Mouse (Mus musculus) cerebellum, adult (tissue): ENCODE data around the gene Fubp3.

ENCODE experiments used
- ATAC-seq: cut with Nextera tagmentation; 2 replicates; pipeline ENCODE4 v1.9.2; 2017; ENCODE audit warnings: mild to moderate bottlenecking, moderate library complexity, mixed read lengths; ENCODE audit not compliant: insufficient number of reproducible peaks, low FRiP score, low TSS enrichment

Fubp3 gene

DNA sequence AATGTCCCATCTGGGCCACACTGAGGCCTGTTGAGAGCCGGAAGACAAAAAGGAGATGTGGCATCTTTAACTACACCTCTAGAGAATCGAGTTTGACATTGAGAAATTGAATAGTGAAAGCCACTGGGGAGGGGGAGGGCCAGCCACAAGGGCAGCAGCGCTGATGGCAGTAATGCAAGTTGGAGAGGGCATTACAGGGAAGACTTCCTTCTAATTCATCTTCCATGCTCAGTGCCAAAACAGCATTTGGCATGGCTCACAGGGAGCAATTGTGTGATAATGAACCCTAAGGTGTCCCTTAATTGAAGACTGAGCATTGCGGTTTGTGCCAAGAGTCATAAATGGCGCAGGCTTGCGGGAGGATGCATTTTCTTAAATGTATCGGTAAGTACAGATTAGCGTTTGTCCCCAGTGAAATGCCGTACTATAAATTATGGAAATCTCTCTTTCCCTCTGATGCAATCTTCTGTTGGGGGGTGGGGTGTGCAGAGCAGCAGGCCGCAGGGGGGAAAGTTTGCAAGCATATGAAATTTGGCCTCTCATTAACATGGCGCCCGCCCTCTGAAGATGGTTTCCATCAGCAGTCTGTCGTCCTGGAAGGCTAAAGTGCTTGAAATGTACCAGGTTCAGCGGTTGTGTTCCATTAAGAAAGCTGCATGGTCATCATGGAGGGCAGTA lies 46.2 kb downstream of the Fubp3 start:
- ATAC-seq, result no peak

DNA sequence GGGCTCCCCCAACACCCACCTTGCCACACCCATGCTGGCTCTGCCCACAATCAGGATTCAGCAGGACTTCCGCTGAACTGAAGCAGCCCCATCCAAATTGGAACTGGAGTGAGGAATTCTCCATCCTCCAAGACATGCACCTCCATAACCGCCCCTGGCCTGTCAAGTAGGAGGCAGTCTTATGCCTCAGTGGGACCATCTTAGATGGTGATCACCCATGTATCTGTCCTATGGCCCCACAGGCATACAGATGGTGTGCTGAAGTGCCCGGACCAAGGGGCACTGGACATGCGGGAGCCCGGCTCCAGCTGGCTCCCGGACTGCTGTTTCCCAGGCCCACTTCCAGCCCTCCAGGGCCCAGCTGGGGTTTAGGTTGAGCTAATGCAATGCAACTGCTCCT lies 46.8 kb downstream of the Fubp3 start:
- no peak for ATAC-seq

DNA sequence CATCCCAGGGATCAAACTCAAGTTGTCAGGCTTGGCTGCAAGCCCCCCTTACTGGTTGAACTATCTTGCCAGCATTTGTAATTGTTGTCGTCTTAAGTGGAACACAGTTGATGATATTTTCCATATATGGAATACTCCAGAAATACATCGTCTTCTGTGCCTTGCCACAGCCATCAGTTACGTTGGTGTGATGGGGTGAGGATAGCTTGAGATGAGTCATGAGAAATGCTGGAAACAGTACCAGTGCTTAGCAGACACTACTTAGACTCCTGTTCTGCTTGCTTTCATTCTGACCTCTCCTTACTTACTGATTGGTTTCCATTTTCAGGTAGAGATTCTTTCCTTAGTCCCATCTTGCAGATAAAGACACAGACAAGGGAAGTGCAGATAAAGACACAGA lies 61.1 kb downstream of the Fubp3 start:
- ATAC-seq, result no peak

DNA sequence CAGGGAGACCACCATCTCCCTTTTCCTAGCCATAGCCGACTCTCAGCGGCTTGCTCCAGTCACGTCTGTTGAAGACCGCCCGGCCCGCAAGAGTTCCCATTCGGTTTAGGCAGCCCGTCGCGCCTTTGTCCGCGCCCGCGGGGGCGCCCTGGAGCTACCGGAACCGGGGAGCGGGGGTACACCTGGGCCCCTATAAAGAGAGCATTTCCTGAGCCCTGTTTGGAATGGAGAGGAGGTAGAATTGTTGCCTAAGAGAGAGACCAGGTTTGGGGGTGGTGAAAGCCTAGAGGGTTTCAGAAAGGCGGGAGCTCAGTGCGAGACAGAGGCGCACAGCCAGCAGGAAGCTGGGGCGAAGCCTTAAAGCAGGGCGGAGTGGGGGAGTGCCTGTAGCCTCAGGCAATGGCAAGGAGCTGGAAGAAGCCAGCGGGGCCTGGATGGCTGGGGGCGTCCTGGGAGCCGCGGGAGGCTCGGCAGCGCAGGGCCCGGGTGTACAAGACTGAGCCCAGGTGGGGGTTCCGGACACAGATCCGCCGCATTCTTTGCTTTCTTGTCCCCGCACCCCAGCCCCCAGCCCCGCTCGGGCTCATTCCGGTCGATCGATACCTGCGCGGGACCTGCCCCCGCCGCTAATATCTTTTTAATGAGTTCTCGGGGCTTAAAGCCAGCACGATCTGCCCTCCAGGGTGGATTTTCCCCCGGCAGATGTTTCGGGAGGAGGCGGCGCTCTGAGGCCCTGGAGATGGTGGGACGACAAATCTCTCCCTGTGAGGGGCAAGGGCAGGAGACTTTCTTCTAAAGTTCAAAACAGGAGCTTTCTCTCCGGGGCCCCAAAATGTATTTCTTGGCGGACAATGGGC lies 63.1 kb downstream of the Fubp3 start:
- ATAC-seq, result no peak

DNA sequence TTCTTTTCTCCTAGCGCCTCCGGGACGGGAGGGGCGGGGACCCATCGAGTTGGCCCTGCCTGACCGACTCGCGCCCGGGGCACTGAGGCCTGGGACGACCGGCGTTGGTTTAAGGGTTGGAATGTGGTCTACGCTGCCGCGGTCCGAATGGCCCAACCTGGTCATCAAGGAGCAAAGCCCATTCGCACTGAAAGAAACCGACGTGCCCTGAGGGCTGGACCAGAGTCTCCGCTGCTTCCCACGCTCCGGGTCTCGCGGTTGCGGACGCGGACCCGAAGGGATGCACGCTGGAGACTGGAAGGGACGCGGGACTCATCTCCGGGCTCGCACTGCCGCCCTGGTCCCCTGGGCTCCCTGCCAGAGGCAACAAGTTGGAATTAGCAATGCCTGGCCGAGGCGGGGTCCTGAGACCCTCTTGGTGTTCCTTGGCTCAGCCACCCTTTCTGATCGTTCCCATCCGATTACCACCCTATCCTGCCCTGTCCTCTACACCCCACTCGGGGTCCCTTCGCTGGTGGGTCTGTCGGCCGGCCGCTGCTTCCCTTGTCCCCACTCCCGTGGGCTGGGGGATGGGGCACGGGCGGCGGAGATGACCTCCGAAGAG lies 63.8 kb downstream of the Fubp3 start:
- ATAC-seq, result no peak

DNA sequence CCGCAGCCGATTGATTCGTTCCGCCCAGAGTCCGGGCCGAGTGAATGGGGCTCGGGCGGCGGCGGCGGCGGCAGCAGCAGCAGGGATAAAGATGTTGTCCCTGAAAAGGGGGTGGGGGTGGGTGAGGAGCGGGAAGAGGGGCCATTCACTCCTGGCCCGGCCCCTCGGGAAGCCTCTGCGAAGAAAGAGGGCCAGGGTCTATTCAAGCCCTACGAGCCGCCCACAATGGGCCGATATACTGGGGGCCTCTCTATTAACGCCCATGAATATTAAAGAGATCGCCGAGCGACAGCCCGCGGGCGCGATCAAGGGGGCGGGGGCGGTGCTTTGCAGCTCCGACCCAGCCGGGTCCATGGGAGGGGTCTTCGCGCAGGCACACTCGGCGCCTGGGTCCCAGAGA lies 64.3 kb downstream of the Fubp3 start:
- ATAC-seq, result no peak

DNA sequence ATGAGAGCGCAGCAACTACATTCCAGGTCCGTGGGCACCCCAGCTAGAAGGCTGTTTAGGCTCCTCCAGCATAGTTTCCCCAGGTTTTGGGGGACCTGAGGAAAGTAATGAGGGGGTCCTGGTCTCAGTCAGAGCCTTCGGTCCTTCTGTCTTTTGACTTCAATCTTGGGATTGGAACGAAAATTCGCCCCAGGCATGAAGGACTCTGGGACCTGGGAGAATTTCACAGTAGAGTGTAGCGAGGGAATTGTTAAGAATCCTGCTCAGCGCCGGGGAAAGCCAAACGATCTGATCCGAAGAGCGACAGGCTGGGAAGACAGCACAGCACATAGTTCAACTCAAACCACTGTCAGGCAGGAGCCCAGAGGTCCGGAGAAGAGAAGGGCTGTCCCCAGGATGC lies 64.9 kb downstream of the Fubp3 start:
- ATAC-seq, result no peak

DNA sequence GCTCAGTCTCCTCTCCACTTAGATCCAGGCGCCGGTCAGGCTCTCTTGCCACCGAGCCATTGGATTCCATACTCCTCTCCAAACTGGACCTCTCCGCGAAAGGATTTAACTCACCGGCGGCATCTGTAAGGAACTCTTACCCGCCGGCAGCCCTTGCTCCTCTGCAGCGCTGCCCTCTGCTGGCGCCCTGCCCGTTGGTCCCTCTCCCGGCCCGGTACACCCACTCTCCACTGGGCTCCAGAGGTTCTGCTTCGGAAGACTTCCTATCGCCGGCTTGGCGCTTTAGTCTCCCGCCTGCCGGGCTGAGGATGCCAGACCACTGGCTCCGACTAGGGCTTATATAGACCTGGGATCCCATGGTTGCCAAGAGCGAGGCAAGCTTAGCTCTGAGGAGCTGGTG lies 65.4 kb downstream of the Fubp3 start:
- no peak for ATAC-seq

DNA sequence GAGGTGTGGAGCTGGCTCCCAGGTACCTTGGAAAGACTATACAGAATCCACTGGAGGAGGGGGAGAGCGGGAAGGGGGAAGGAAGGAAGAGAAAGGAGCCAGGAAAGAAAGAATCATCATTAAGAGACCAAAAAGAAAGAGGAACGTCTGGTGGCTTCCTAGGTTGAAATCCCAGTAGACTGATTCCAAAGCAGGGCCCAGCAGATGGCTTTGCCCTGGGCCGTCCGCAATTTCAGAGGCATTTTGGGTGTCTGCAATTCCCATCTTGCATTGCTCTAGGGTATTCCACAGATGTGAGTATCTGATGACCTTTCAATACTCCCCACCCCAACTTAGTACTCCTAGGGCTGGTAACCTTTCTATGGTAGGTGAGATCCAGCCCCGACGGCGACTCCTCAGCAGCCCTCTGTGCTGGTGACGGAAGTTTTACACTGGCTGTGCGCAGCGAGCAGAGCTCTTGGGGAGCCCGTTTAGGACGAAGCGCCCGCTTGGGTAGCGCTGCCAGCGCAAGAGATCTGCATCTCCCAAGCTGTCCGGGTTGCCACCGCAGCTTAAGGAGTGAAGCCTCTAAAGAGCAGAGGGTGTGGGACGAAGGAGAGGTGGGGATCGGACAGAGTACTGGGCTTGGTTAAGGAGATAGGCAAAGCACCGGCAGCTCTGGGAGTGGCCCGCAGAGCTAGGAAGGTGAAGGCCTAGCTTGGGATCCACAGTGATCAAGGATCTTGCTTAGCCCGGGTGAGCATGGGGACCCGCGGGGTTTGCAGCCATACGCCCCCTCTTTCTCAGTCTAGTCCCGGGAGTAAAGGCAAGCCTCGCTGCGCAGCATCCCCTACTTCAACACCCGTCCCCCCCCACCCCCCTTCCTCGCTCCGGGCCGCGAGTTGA lies 66.4 kb downstream of the Fubp3 start:
- no peak for ATAC-seq

DNA sequence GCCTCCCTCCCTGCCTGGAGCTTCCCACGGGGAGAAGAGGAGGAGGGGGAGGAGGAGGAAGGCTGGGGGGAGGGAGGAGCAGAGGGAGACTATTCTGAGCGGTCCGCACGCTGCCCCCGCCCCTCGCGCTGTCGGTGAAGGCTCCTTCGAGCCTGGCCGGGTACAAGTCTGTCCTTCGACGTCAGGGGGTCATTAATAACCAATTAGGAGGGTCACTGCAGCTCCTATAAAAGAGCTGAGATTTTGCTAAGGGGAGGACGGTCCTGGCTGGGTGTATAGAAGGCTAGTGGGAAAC lies 67.0 kb downstream of the Fubp3 start:
- ATAC-seq, result no peak

DNA sequence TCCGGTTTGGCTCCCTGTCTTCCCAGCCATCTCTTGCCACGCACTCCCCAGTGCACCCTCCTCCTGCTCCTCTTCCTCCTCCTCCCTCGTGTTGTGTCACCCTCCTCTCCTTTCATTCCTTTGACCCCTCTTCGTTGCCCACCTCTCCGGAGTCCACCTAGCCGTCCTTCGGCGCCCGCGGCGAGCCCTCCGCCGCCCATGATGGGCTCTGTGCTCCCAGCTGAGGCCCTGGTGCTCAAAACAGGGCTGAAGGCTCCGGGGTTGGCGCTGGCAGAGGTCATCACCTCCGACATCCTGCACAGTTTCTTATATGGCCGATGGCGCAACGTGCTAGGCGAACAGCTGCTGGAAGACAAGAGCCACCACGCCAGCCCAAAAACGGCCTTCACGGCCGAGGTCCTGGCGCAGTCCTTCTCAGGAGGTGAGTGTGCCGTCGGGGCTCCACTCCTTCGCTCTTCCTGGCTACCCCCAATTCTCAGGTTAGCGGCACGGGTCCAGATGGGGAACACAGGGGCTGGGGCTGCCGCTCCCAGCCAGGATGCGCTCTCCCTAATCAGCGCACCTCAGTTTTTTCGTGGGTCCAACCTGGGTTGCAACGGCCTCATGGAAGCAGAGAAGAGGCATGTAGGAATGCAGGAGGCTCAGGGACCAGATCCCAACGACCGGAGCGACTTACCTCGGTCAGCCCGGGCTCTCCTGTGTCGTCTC lies 67.6 kb downstream of the Fubp3 start, which contains the start of gene Prdm12:
Gene Prdm12, plus strand, starts transcription at position 137 of the 708 bp plus-strand sequence.
- no peak for ATAC-seq

DNA sequence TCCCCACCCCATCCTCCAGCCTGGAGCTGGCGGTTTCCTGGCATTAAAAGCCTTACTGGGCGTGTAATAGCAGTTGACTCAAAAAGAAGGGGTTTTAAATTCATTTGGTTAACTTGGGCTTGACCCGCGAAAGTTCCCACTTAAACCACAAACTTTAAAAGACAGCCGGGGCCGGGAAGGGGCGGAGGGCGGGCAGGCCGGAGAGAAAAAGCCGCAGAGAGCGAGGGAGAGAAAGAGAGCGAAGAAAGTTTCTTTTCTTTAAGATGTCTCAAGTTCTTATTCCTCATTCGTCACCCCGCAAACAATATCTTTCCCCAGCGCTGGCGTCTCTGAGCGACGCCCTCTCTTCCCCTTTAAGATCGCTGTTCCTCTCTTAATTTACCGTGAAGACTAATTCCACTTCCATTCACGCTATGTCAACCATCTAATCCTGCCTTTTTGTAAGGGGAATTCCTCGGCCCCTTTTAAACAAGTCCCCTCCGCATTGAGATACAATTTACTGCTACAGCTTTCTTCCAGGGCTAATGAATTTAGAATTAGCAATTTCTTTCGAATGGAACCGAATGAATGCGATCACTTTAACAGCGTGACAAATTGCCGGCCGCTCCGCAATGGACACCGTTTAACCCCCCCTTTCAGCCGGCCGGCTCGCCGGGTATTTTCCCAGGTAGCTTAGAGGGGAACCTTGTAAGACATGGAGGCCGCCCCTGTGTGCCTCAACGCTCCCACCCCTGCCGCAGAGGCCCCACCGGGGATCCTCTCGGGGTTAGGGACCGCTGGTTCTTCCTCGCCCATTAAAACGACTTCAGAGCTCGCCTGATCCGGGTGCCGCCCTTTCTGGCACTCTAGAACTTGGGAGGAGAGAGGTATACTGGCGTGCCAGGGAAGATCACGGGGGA lies 68.4 kb downstream of the Fubp3 start:
- ATAC-seq, result no peak

DNA sequence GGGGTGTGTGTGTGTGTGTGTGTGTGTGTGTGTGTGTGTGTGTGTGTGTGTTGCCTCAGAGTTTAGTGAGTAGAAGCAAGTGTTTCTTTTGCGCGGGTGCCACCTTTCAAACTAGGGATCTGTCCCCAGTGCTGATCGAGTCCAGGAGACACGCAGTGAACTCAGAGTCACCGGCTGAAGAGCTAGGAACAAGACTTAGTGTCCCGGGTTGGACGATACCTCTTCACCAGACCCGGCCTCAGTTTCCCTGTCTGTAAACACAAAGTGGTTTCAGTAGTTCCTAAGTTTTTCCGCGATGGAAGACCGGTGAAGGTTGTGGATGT lies 69.0 kb downstream of the Fubp3 start:
- ATAC-seq, result no peak

DNA sequence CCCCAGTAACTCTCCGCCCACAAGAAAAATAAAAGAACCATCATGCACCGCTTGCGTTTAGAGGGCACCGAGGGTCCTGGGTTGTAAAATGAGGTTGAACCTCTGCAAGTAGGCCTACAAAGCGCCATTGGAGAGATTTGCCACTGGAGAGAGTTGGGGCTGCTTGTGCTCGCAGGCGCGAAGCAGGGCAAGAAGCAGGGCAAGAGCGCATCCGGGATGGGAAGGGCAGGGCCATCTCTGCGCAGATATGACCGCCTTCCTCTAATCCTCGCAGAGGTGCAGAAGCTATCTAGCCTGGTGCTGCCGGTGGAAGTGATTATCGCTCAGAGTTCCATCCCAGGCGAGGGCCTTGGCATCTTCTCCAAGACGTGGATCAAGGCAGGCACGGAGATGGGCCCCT lies 69.5 kb downstream of the Fubp3 start:
- no peak for ATAC-seq

DNA sequence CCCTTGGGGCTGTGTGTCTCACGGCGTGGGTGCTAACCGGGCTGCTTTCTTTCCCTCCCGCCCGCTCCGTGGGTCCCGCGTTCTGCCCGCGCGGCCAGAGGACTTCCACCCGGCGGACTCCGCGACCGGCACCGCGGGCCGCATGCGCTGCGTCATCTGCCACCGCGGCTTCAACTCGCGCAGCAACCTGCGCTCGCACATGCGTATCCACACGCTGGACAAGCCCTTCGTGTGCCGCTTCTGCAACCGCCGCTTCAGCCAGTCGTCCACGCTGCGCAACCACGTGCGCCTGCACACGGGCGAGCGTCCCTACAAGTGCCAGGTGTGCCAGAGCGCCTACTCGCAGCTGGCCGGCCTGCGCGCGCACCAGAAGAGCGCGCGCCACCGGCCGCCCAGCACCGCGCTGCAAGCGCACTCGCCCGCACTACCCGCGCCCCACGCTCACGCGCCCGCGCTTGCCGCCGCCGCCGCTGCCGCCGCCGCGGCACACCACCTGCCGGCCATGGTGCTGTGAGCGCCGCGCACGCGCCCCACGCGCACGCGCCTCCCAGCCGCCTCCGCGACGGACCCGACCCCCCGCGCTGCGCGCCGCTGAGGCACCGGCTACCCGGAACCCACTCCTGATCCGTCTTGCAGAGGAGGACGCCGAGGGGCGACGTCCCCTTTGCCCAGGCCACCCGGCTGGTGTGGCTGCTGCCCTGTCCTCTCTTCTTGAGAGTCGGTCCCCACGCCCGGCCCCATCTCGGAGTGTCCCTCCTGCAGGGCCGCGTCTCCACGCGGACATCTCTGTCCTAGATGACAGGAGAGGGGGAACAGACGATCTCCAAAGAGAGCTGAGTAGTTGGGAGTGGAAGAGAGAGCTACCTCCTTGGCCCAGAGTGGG lies 81.8 kb downstream of the Fubp3 start:
- no peak for ATAC-seq

DNA sequence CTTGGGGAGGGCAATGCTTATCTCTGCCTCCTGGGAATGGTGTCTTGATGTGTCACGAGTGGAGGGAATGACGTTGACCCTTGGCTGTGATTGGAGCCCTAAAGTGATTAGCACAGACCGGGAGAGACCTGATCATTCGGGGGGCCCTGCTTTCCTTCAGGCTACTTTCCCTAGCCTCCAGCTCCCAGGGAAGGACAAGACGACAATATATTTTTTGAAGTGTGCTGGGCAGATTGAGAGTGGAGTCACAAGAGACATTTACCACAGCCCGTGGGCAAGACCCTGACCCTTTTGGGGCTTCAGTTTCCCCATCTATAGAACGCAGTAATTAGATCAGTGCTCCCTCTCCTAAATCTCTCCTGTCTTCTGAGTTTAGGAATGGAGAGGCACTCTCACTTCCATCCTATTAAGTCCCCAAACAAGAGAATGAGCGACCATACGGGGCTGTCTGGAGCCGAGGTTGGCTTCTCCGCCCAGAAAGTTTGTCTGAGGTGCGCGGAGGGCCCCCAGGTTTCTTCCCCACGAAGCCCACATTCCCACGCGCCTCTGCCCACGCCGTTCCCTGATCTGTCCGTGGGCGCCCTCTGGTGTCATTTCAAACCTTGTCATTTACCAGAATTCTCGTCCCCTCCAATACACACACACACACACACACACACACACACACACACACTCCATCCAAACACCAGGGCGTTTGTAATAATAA lies 82.6 kb downstream of the Fubp3 start:
- ATAC-seq, result no peak

DNA sequence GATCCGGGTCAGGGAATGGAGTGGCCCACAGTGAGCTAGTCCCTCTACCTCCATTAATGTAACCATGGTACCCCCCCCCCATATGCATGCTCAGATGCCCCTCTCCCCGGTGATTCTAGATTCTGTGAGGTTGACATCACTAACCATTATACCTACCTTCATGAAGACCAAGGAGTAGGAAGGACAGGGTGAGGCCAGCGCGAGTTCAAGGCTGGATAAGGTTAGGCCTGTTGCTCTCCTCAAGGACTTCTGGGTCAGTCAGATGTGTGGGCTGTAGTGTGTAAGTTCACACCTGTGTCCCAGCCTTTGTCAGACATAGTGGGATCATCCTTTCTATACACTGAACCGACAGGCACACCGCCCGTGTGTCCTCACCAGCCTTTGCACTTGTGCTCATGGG lies 83.9 kb downstream of the Fubp3 start:
- no peak for ATAC-seq
